39 mouse cellular contexts compared by ENCODE assay signal in the genomic region with DNA sequence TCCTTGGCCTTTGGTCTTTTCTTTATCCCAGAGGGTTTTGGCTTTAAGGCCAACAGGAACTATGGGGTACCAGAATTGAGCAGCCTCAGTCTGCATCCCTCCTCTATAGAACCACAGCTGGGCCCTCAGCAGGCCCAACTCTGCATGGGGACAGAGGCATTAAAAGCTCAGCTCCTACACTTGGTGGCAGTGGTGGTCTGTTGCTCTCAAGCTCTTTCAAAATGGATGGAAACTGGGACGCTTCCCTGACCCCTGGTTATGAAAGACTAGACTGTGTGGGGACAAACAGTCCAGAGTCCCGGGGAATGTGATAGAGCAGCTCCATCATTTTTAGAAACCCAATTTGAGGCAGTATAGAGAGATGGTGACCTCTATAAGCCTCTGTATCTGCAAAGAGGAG. TPM values are rescaled to one million over a fixed set of nuclear protein-coding genes. Genes with fewer than 3 reads are reported as not detected.
"Had no signal": no experiment of that assay in that cellular context is flagged by ENCODE, and none has a peak within 500 bp of the region (broad histone marks: within the 10 kb centered on the region; RNA-seq: fewer than 3 reads in every experiment).

No protein-coding gene starts in this region.

- H3K4me2 ChIP-seq: embryonic facial prominence, embryonic 12.5 days; embryonic facial prominence, embryonic 13.5 days; embryonic facial prominence, embryonic 15.5 days; forebrain, embryonic 12.5 days; forebrain, embryonic 13.5 days; forebrain, embryonic 15.5 days had no signal

- H3K27ac ChIP-seq: embryonic facial prominence, embryonic 10.5 days; embryonic facial prominence, embryonic 12.5 days; embryonic facial prominence, embryonic 13.5 days; embryonic facial prominence, embryonic 15.5 days; forebrain, embryonic 10.5 days; forebrain, embryonic 12.5 days; forebrain, embryonic 13.5 days; forebrain, embryonic 15.5 days; gastrocnemius, adult 2 months; heart, adult 2 months had no signal

- DNase-seq: cerebellum, adult 8-10 months; cerebellum, adult 9-10 months; cerebellum, adult 9-11 months; cerebellum, postnatal 10 days; cerebellum, postnatal 14 days; cerebellum, postnatal 25 days; cerebellum, postnatal 36 days; embryo, embryonic 11 days; forebrain, postnatal 0 days; gastrocnemius, adult 2 months; gastrocnemius, postnatal 10 days; gastrocnemius, postnatal 14 days; gastrocnemius, postnatal 25 days; gastrocnemius, postnatal 36 days; heart, adult 11 months; heart, adult 18-20 months; heart, adult 2 months had no signal

- H3K9me3 ChIP-seq: embryonic facial prominence, embryonic 10.5 days; embryonic facial prominence, embryonic 12.5 days; embryonic facial prominence, embryonic 13.5 days; embryonic facial prominence, embryonic 15.5 days; forebrain, embryonic 10.5 days; forebrain, embryonic 12.5 days; forebrain, embryonic 15.5 days had no signal

- H3K9ac ChIP-seq: embryonic facial prominence, embryonic 12.5 days; embryonic facial prominence, embryonic 13.5 days; embryonic facial prominence, embryonic 15.5 days; forebrain, embryonic 12.5 days; forebrain, embryonic 13.5 days; forebrain, embryonic 15.5 days; forebrain, postnatal 0 days had no signal

- H3K4me1 ChIP-seq: embryonic facial prominence, embryonic 15.5 days had no signal

- H3K4me3 ChIP-seq: embryonic facial prominence, embryonic 10.5 days; embryonic facial prominence, embryonic 12.5 days; embryonic facial prominence, embryonic 13.5 days; embryonic facial prominence, embryonic 15.5 days; erythroblast, embryonic 14.5 days; forebrain, embryonic 10.5 days; forebrain, embryonic 12.5 days; forebrain, embryonic 13.5 days; forebrain, embryonic 15.5 days; gastrocnemius, adult 2 months; heart, adult 2 months had no signal

- H3K27me3 ChIP-seq: embryonic facial prominence, embryonic 12.5 days; embryonic facial prominence, embryonic 13.5 days; embryonic facial prominence, embryonic 15.5 days; forebrain, embryonic 12.5 days; forebrain, embryonic 13.5 days; forebrain, embryonic 15.5 days had no signal

- H3K36me3 ChIP-seq: embryonic facial prominence, embryonic 10.5 days; embryonic facial prominence, embryonic 12.5 days; embryonic facial prominence, embryonic 13.5 days; embryonic facial prominence, embryonic 15.5 days; forebrain, embryonic 10.5 days; forebrain, embryonic 12.5 days; forebrain, embryonic 15.5 days had no signal

- ATAC-seq: forebrain, embryonic 13.5 days; forebrain, embryonic 14.5 days; forebrain, embryonic 15.5 days; forebrain, embryonic 16.5 days; forebrain, postnatal 0 days had no signal

RNA-seq across cellular contexts. Expression of gene Rho, which starts 6.5 kb away (rescaled TPM):
- total RNA-seq: common myeloid progenitor, adult 5-6 weeks; gastrocnemius, adult 8-10 months; gastrocnemius, postnatal 36 days; granulocyte monocyte progenitor cell, adult 5-6 weeks; heart, adult 18-20 months; heart, adult 8-10 months had no signal
- polyA plus RNA-seq: erythroblast, embryonic 14.5 days; forebrain, postnatal 0 days had no signal

RNA-seq across cellular contexts. Expression of gene H1foo, which starts 6.7 kb away (rescaled TPM):
- total RNA-seq: common myeloid progenitor, adult 5-6 weeks; forebrain, postnatal 0 days; gastrocnemius, adult 18-20 months; gastrocnemius, adult 2 months; gastrocnemius, adult 8-10 months; gastrocnemius, postnatal 10 days; gastrocnemius, postnatal 14 days; gastrocnemius, postnatal 25 days; gastrocnemius, postnatal 36 days; gastrocnemius, postnatal 4 days; granulocyte monocyte progenitor cell, adult 5-6 weeks; heart, adult 18-20 months; heart, adult 2 months; heart, adult 8-10 months had no signal
- polyA plus RNA-seq: cortical plate, adult 2 months; embryonic facial prominence, embryonic 10.5 days; embryonic facial prominence, embryonic 11.5 days; embryonic facial prominence, embryonic 12.5 days; embryonic facial prominence, embryonic 13.5 days; embryonic facial prominence, embryonic 14.5 days; embryonic facial prominence, embryonic 15.5 days; erythroblast, embryonic 14.5 days; forebrain, embryonic 10.5 days; forebrain, embryonic 11.5 days; forebrain, embryonic 12.5 days; forebrain, embryonic 13.5 days; forebrain, embryonic 14.5 days; forebrain, embryonic 15.5 days; forebrain, embryonic 16.5 days; forebrain, postnatal 0 days; frontal cortex, adult 2 months; heart, adult 2 months had no signal
